9 mouse cellular contexts compared by ENCODE assay signal in genomic region chr2:93891611-93892280, GRCm38 (mm10). TPM values are rescaled to one million over a fixed set of nuclear protein-coding genes. Genes with fewer than 3 reads are reported as not detected.
DNase-seq lines count a peak whose midpoint lies in the region; ATAC-seq lines count a peak whose summit lies in the region.
"Had no signal": no experiment of that assay in that cellular context is flagged by ENCODE, and none has a peak within 500 bp of the region (broad histone marks: within the 10 kb centered on the region; RNA-seq: fewer than 3 reads in every experiment).

No protein-coding gene starts in this region.

- H3K27me3 ChIP-seq in forebrain, embryonic 14.5 days (replicated peaks; ENCODE audit: control insufficient read depth, insufficient read depth, low read length) = no peaks in the 10 kb centered on the region
- H3K27me3 ChIP-seq in intestine, embryonic 16.5 days (replicated peaks; ENCODE audit: control insufficient read depth, insufficient read depth, low read length) = no peaks in the 10 kb centered on the region
- H3K27me3 ChIP-seq in midbrain, embryonic 11.5 days (ENCODE audit: control insufficient read depth, insufficient read depth, low read length) = no peaks in the 10 kb centered on the region

- peak overlapping the region; percentile 97 for H3K27ac ChIP-seq in forebrain, embryonic 14.5 days (ENCODE audit: low read depth, low read length)
- no peak overlapping the region for H3K27ac ChIP-seq in intestine, embryonic 16.5 days (ENCODE audit: low read length)
- H3K27ac ChIP-seq in midbrain, embryonic 11.5 days (ENCODE audit: low read depth, low read length) = peak overlapping the region; percentile 5; the same call in 1 of the 2 replicates

- intact Hi-C loops in left cerebral cortex, postnatal 25 days (cut with DNase I) = loop anchor here (5.0 kb wide), 1 partner anchor 51 kb away; no protein-coding TSS in a partner anchor

- H3K4me1 ChIP-seq in forebrain, embryonic 14.5 days (ENCODE audit: control insufficient read depth, insufficient read depth, low read length) = peaks cover 17% of the 10 kb centered on the region
- H3K4me1 ChIP-seq in intestine, embryonic 16.5 days (ENCODE audit: control insufficient read depth, insufficient read depth, low read length) = no peaks in the 10 kb centered on the region
- peaks cover 9% of the 10 kb centered on the region for H3K4me1 ChIP-seq in midbrain, embryonic 11.5 days (ENCODE audit: control insufficient read depth, insufficient read depth, low read length)

- peak; percentile 98 for ATAC-seq in forebrain, embryonic 14.5 days
- peak; percentile 84 for ATAC-seq in intestine, embryonic 16.5 days
- ATAC-seq in midbrain, embryonic 11.5 days (ENCODE audit: low FRiP score) = peak; percentile 93

- peak; percentile 72 for DNase-seq in layer of hippocampus, adult 11-12 months (ENCODE audit: low spot score)
- DNase-seq in layer of hippocampus, adult 9-10 months (ENCODE audit: low spot score) = no peak
- peak; percentile 97 for DNase-seq in forebrain, embryonic 14.5 days (ENCODE audit: low spot score)
- peak; percentile 52 to 78 for DNase-seq in left cerebral cortex, postnatal 25 days (ENCODE audit: low spot score in 2 of 2)
- DNase-seq in midbrain, embryonic 11.5 days (ENCODE audit: low spot score, missing footprints) = peak; percentile 87
- DNase-seq in thymus, postnatal 4 days = no peak
- DNase-seq in urinary bladder, postnatal 14 days (ENCODE audit: low spot score) = no peak

- no peaks in the 10 kb centered on the region for H3K36me3 ChIP-seq in forebrain, embryonic 14.5 days (ENCODE audit: control insufficient read depth, insufficient read depth, low read length)
- no peaks in the 10 kb centered on the region for H3K36me3 ChIP-seq in intestine, embryonic 16.5 days (ENCODE audit: control insufficient read depth, insufficient read depth, low read length)
- H3K36me3 ChIP-seq in midbrain, embryonic 11.5 days (ENCODE audit: control insufficient read depth, insufficient read depth, low read length) = no peaks in the 10 kb centered on the region
- H3K36me3 ChIP-seq: G1E had no signal

- peak overlapping the region; percentile 29; the same call in 1 of the 2 replicates for H3K9ac ChIP-seq in forebrain, embryonic 14.5 days (ENCODE audit: low read length)
- H3K9ac ChIP-seq in intestine, embryonic 16.5 days (ENCODE audit: low read depth, low read length) = no peak overlapping the region
- 0 out of 2 replicates have a peak overlapping the region, but pooled peaks have one; percentile 11 for H3K9ac ChIP-seq in midbrain, embryonic 11.5 days (ENCODE audit: low read length)

- no peak overlapping the region for H3K4me3 ChIP-seq in forebrain, embryonic 14.5 days (ENCODE audit: low read depth, low read length)
- H3K4me3 ChIP-seq in intestine, embryonic 16.5 days (ENCODE audit: low read length) = no peak overlapping the region
- H3K4me3 ChIP-seq in midbrain, embryonic 11.5 days (ENCODE audit: low read depth, low read length) = no peak overlapping the region

- 8% methylated on average over 9 of the region's 9 CpGs for WGBS in forebrain, embryonic 14.5 days
- 18% methylated on average over 8 of the region's 9 CpGs for WGBS in intestine, embryonic 16.5 days
- 16% methylated on average over 9 of the region's 9 CpGs for WGBS in midbrain, embryonic 11.5 days

- H3K4me2 ChIP-seq in forebrain, embryonic 14.5 days (ENCODE audit: low read length) = 0 out of 2 replicates have a peak overlapping the region, but pooled peaks have one; percentile 12
- H3K4me2 ChIP-seq in intestine, embryonic 16.5 days (ENCODE audit: low read depth, low read length) = no peak overlapping the region
- no peak overlapping the region for H3K4me2 ChIP-seq in midbrain, embryonic 11.5 days

- H3K9me3 ChIP-seq in forebrain, embryonic 14.5 days (replicated peaks; ENCODE audit: control insufficient read depth, low read length) = no peaks in the 10 kb centered on the region
- H3K9me3 ChIP-seq in intestine, embryonic 16.5 days (ENCODE audit: control insufficient read depth, low read length) = no peaks in the 10 kb centered on the region
- no peaks in the 10 kb centered on the region for H3K9me3 ChIP-seq in midbrain, embryonic 11.5 days (ENCODE audit: control insufficient read depth, low read length)
- H3K9me3 ChIP-seq: G1E had no signal

RNA-seq across cellular contexts. Expression of gene Accsl, which starts 22.8 kb away (rescaled TPM):
- polyA plus RNA-seq in forebrain, embryonic 14.5 days (2014; fragmentation: Nextera tagmentation; extraction: Ambion mirVana) = 0.71 and 1.2 TPM in 2 replicates
- not detected in 2 replicates for polyA plus RNA-seq in intestine, embryonic 16.5 days (2015; fragmentation: Nextera tagmentation; extraction: Ambion mirVana)
- not detected for total RNA-seq in left cerebral cortex, postnatal 25 days (2021)
- polyA plus RNA-seq in midbrain, embryonic 11.5 days (2014; fragmentation: Nextera tagmentation; extraction: Ambion mirVana) = 0.20 TPM in 1 of 2 replicates, not detected in the other
- total RNA-seq: G1E had no signal
- polyA plus RNA-seq: G1E had no signal

RNA-seq across cellular contexts. Expression of gene Accs, which starts 42.0 kb away (rescaled TPM):
- 5.0 and 8.0 TPM in 2 replicates for polyA plus RNA-seq in forebrain, embryonic 14.5 days (2014; fragmentation: Nextera tagmentation; extraction: Ambion mirVana)
- polyA plus RNA-seq in intestine, embryonic 16.5 days (2015; fragmentation: Nextera tagmentation; extraction: Ambion mirVana) = 5.4 and 6.1 TPM in 2 replicates
- total RNA-seq in left cerebral cortex, postnatal 25 days (2021) = 1 to 10 TPM; 2.4 to 3.6 TPM
- polyA plus RNA-seq in midbrain, embryonic 11.5 days (2014; fragmentation: Nextera tagmentation; extraction: Ambion mirVana) = 5.8 and 7.5 TPM in 2 replicates

Comparison
In these comparisons a context has a peak if more than half of its experiments do, and no peak if none do; other contexts are left out.
1. DNase-seq: peak in layer of hippocampus, adult 11-12 months (single experiment), forebrain, embryonic 14.5 days (single experiment), left cerebral cortex, postnatal 25 days (2 of 2) and midbrain, embryonic 11.5 days (single experiment); none in layer of hippocampus, adult 9-10 months (single experiment), thymus, postnatal 4 days (single experiment) and urinary bladder, postnatal 14 days (single experiment).
2. Peak in every context shown above with its lines, with median percentiles within 50 percentile points of each other: ATAC-seq.